Comparison of ENCODE assay signal across 8 mouse cellular contexts in genomic region chr9:121445364-121445763, GRCm38 (mm10). TPM values are rescaled to one million over a fixed set of nuclear protein-coding genes. Genes with fewer than 3 reads are reported as not detected.
A peak's percentile ranks its signal among the peaks of the same experiment; 100 is the strongest.
DNase-seq lines count a peak whose midpoint lies in the region; ATAC-seq and TF ChIP-seq lines count a peak whose summit lies in the region.
"Had no signal": no experiment of that assay in that cellular context is flagged by ENCODE, and none has a peak within 500 bp of the region (broad histone marks: within the 10 kb centered on the region; RNA-seq: fewer than 3 reads in every experiment).

No protein-coding gene starts in this region.

- peak; percentile 54 for TF ChIP-seq CTCF in ES-Bruce4 (IDR thresholded peaks at IDR 0.05; ENCODE audit: low read depth, low read length)
- peak; percentile 67 for TF ChIP-seq CTCF in bone marrow, adult 2 months (IDR thresholded peaks at IDR 0.05; ENCODE audit: control insufficient read depth, insufficient read depth, low read length)

- H3K27ac ChIP-seq in ES-Bruce4 (ENCODE audit: insufficient read depth, low read length): no peak overlapping the region
- H3K27ac ChIP-seq in bone marrow, adult 2 months (ENCODE audit: control insufficient read depth, insufficient read depth, low read depth, low read length, poor library complexity): no peak overlapping the region
- H3K27ac ChIP-seq in kidney, embryonic 15.5 days: no peak overlapping the region
- H3K27ac ChIP-seq: embryonic facial prominence, embryonic 12.5 days had no signal

- H3K4me1 ChIP-seq in ES-Bruce4 (ENCODE audit: control insufficient read depth, insufficient read depth, low read length): no peaks in the 10 kb centered on the region
- no peaks in the 10 kb centered on the region for H3K4me1 ChIP-seq in bone marrow, adult 2 months (ENCODE audit: control insufficient read depth, insufficient read depth, low read length)
- no peaks in the 10 kb centered on the region; the same call in 1 of the 2 replicates for H3K4me1 ChIP-seq in kidney, embryonic 15.5 days
- H3K4me1 ChIP-seq: embryonic facial prominence, embryonic 12.5 days had no signal

- H3K27me3 ChIP-seq in ES-Bruce4 (ENCODE audit: control insufficient read depth, insufficient read depth, low read length, poor library complexity, severe bottlenecking): no peaks in the 10 kb centered on the region
- no peaks in the 10 kb centered on the region for H3K27me3 ChIP-seq in kidney, embryonic 15.5 days
- H3K27me3 ChIP-seq: embryonic facial prominence, embryonic 12.5 days had no signal

- WGBS in bone marrow, adult 2 months: 72% methylated on average over 2 of the region's 2 CpGs
- whole genome bisulfite sequencing in kidney, embryonic 15.5 days: 88% methylated on average over 2 of the region's 2 CpGs

- TF ChIP-seq EP300 in ES-Bruce4 (IDR thresholded peaks at IDR 0.05; ENCODE audit: insufficient read depth, low read depth, low read length): no peak

- H3K4me3 ChIP-seq in ES-Bruce4 (ENCODE audit: low read depth, low read length): no peak overlapping the region
- no peak overlapping the region for H3K4me3 ChIP-seq in bone marrow, adult 2 months (replicated peaks; ENCODE audit: control insufficient read depth, low read depth, low read length)
- no peak overlapping the region for H3K4me3 ChIP-seq in kidney, embryonic 15.5 days (replicated peaks)
- H3K4me3 ChIP-seq: embryonic facial prominence, embryonic 12.5 days had no signal

- TF ChIP-seq POLR2A in ES-Bruce4 (IDR thresholded peaks at IDR 0.05; ENCODE audit: insufficient read depth, low read length): no peak
- no peak for TF ChIP-seq POLR2A in bone marrow, adult 2 months (IDR thresholded peaks at IDR 0.05; ENCODE audit: borderline replicate concordance, control insufficient read depth, low read depth, low read length)

- ATAC-seq in kidney, embryonic 15.5 days (replicated peaks; ENCODE audit: low FRiP score): 0 out of 2 replicates have a peak, but pooled peaks have one; percentile 17

- H3K4me2 ChIP-seq in kidney, embryonic 15.5 days: no peak overlapping the region
- H3K4me2 ChIP-seq: embryonic facial prominence, embryonic 12.5 days had no signal

- peak; percentile 43 for DNase-seq in kidney, adult 9 months
- no peak for DNase-seq in kidney, adult 11 months
- DNase-seq in naive thymus-derived CD4-positive, alpha-beta T cell, adult 2 months (ENCODE audit: low read depth): peak; percentile 61
- no peak for DNase-seq in neural tube, embryonic 10.5 days (ENCODE audit: extremely low spot score, low spot score)

- 0 out of 2 replicates have a peak, but pooled peaks cover 2% of the 10 kb centered on the region for H3K36me3 ChIP-seq in ES-Bruce4 (ENCODE audit: control insufficient read depth, insufficient read depth, low read length, poor library complexity, severe bottlenecking)
- peaks cover 74% of the 10 kb centered on the region for H3K36me3 ChIP-seq in kidney, embryonic 15.5 days

- no peak overlapping the region for H3K9ac ChIP-seq in ES-Bruce4 (ENCODE audit: low read depth, poor library complexity, severe bottlenecking)
- no peak overlapping the region for H3K9ac ChIP-seq in kidney, embryonic 15.5 days
- H3K9ac ChIP-seq: embryonic facial prominence, embryonic 12.5 days had no signal

- H3K9me3 ChIP-seq in ES-Bruce4 (replicated peaks; ENCODE audit: control insufficient read depth, insufficient read depth, low read length, poor library complexity, severe bottlenecking): no peaks in the 10 kb centered on the region
- no peaks in the 10 kb centered on the region for H3K9me3 ChIP-seq in kidney, embryonic 15.5 days (replicated peaks)
- H3K9me3 ChIP-seq: embryonic facial prominence, embryonic 12.5 days had no signal

RNA-seq across cellular contexts. Expression of gene Cck, which starts 50.1 kb away (rescaled TPM):
- 1.3 TPM in 1 of 2 replicates, not detected in the other for polyA plus RNA-seq in ES-Bruce4 (2011; ENCODE audit: insufficient read depth, insufficient read length, low read depth, missing spikeins)
- polyA plus RNA-seq in bone marrow, adult 2 months (2011; ENCODE audit: insufficient read depth, insufficient read length, low replicate concordance, missing spikeins): not detected in 2 replicates
- 3.6 and 4.0 TPM in 2 replicates for polyA plus RNA-seq in kidney, embryonic 15.5 days (2015; fragmentation: Nextera tagmentation; extraction: Ambion mirVana)

Comparison
In these comparisons a context has a peak if more than half of its experiments do, and no peak if none do; other contexts are left out.
1. DNase-seq: peak in kidney, adult 9 months (single experiment) and naive thymus-derived CD4-positive, alpha-beta T cell, adult 2 months (single experiment); none in kidney, adult 11 months (single experiment) and neural tube, embryonic 10.5 days (single experiment).